Mouse (Mus musculus): ENCODE results near the gene Hoxa2.

- TF ChIP-seq CTCF (IDR thresholded peaks at IDR 0.05 in 2 of 3, conservative IDR thresholded peaks at IDR 0.05 in 1 of 3; ENCODE audit: control insufficient read depth in 1 of 3, insufficient read depth in 1 of 3, low read depth in 2 of 3, low read length in 3 of 3, poor library complexity in 1 of 3, severe bottlenecking in 1 of 3) (no peak), EP300 (IDR thresholded peaks at IDR 0.05; ENCODE audit: low read depth in 1 of 2, low read length in 2 of 2) (no peak), ZKSCAN1 (IDR thresholded peaks at IDR 0.05; ENCODE audit: low read depth, low read length) (no peak), NRF1 (IDR thresholded peaks at IDR 0.05; ENCODE audit: insufficient read depth, low read depth, low read length, poor library complexity, severe bottlenecking) (no peak), ETS1 (IDR thresholded peaks at IDR 0.05; ENCODE audit: low read depth, low read length) (no peak), USF2 (IDR thresholded peaks at IDR 0.05; ENCODE audit: borderline replicate concordance in 1 of 2, insufficient read depth in 1 of 2, low read depth in 1 of 2, low read length in 2 of 2) (no peak), JUND (IDR thresholded peaks at IDR 0.05; ENCODE audit: low read depth, low read length) (no peak), TCF12 (IDR thresholded peaks at IDR 0.05; ENCODE audit: low read depth, low read length) (no peak), SMC3 (IDR thresholded peaks at IDR 0.05; ENCODE audit: low read depth, low read length) (no peak), POLR2A (IDR thresholded peaks at IDR 0.05; ENCODE audit: control insufficient read depth in 1 of 2, insufficient read depth in 1 of 2, low read depth in 1 of 2, low read length in 2 of 2, poor library complexity in 1 of 2) (no peak), ZC3H11A (IDR thresholded peaks at IDR 0.05; ENCODE audit: low read depth, low read length) (no peak)
Observed at GRCm38 (mm10) chr6:52180213-52180710, 15.6 kb upstream of the Hoxa2 start.

All from MEL (cell line).